Mouse (Mus musculus) midbrain, embryonic 11.5 days (tissue): ENCODE data around the gene Top1. TPM values are rescaled to one million over a fixed set of nuclear protein-coding genes. Genes with fewer than 3 reads are reported as not detected.
A peak's percentile ranks its signal among the peaks of the same experiment; 100 is the strongest.

Source experiments
- ATAC-seq: fragments of 200-750 bp; cut with Nextera tagmentation; 2 replicates; pipeline ENCODE4 v1.8.0; 2017; ENCODE audit warnings: moderate TSS enrichment, moderate library complexity; ENCODE audit not compliant: low FRiP score
- DNase-seq: peaks from one replicate; pipeline ENCODE4 v3.0.0; 2015; ENCODE audit warnings: low spot score; ENCODE audit errors: missing footprints
- H3K27ac ChIP-seq: fragments of 300-500 bp; sonication (generic); 2 replicates; pipeline ENCODE4 v1.5.1; 2014; ENCODE audit warnings: low read depth, low read length
- H3K27me3 ChIP-seq: fragments of 300-500 bp; sonication (generic); 2 replicates; pipeline ENCODE4 v1.6.1; 2014; ENCODE audit warnings: mild to moderate bottlenecking, low read length, moderate library complexity, mixed read lengths; ENCODE audit not compliant: control insufficient read depth, insufficient read depth
- H3K36me3 ChIP-seq: fragments of 300-500 bp; sonication (generic); 2 replicates; pipeline ENCODE4 v1.6.1; 2014; ENCODE audit warnings: mild to moderate bottlenecking, low read length, moderate library complexity, mixed read lengths; ENCODE audit not compliant: control insufficient read depth, insufficient read depth
- H3K4me1 ChIP-seq: fragments of 300-500 bp; sonication (generic); 2 replicates; pipeline ENCODE4 v1.6.1; 2014; ENCODE audit warnings: low read length; ENCODE audit not compliant: control insufficient read depth, insufficient read depth
- H3K4me2 ChIP-seq: fragments of 300-500 bp; sonication (generic); 2 replicates; pipeline ENCODE4 v1.6.1; 2014; ENCODE audit warnings: mild to moderate bottlenecking, moderate library complexity
- H3K4me3 ChIP-seq: fragments of 300-500 bp; sonication (generic); 2 replicates; pipeline ENCODE4 v1.5.1; 2014; ENCODE audit warnings: low read depth, low read length
- H3K9ac ChIP-seq: fragments of 300-500 bp; sonication (generic); 2 replicates; pipeline ENCODE4 v1.6.1; 2014; ENCODE audit warnings: low read length
- H3K9me3 ChIP-seq: fragments of 300-500 bp; sonication (generic); 2 replicates; pipeline ENCODE4 v1.6.1; 2016; ENCODE audit warnings: low read length; ENCODE audit not compliant: control insufficient read depth
- WGBS: fragments of 180-500 bp; shearing (Covaris S2); extraction: QIAGEN DNeasy Blood & Tissue Kit; methylation state at CpG from one replicate; pipeline ENCODE4 v1.1.7; 2014; 5-methylcytosine and 5-hydroxymethylcytosine counted together
- polyA plus RNA-seq: library from polyadenylated mRNA; unstranded; fragments of >200 nt; fragmentation: Nextera tagmentation; extraction: Ambion mirVana; gene quantifications from 2 replicates; pipeline ENCODE4 v1.2.1, GENCODE M21; 2014

Gene Top1
- 114 and 122 TPM in 2 replicates for polyA plus RNA-seq

- H3K9ac ChIP-seq = peak within 1 kb of the TSS; percentile 100
- H3K4me3 ChIP-seq = peak within 1 kb of the TSS; percentile 99
- 0% methylated on average over 50 of the region's 50 CpGs for WGBS
- H3K4me2 ChIP-seq = peak within 1 kb of the TSS; percentile 64
- H3K4me1 ChIP-seq = peaks cover 17% of the 10 kb centered on the region
- peak within 1 kb of the TSS; percentile 98 for H3K27ac ChIP-seq
- no peaks in the 10 kb centered on the region for H3K27me3 ChIP-seq
- ATAC-seq (peak; percentile 97), DNase-seq (peak; percentile 100)
- no peaks in the 10 kb centered on the region for H3K36me3 ChIP-seq
- no peaks in the 10 kb centered on the region for H3K9me3 ChIP-seq
Observed at GRCm38 (mm10) chr2:160645614-160646137, at the start of gene Top1. TSS of gene Top1 (plus strand) at chr2:160645888.

GRCm38 (mm10) chr2:160597582-160598281 is 48.0 kb upstream of the Top1 start:
- Histone ChIP-seq H3K4me1 (no peaks in the 10 kb centered on the region), H3K27ac (no peak overlapping the region), H3K4me3 (no peak overlapping the region), H3K4me2 (no peak overlapping the region), H3K36me3 (no peaks in the 10 kb centered on the region), H3K27me3 (no peaks in the 10 kb centered on the region), H3K9me3 (no peaks in the 10 kb centered on the region), H3K9ac (no peak overlapping the region)
- DNase-seq = peak; percentile 98
- 39% methylated on average over 12 of the region's 12 CpGs for WGBS
- ATAC-seq = peak; percentile 79

DNA sequence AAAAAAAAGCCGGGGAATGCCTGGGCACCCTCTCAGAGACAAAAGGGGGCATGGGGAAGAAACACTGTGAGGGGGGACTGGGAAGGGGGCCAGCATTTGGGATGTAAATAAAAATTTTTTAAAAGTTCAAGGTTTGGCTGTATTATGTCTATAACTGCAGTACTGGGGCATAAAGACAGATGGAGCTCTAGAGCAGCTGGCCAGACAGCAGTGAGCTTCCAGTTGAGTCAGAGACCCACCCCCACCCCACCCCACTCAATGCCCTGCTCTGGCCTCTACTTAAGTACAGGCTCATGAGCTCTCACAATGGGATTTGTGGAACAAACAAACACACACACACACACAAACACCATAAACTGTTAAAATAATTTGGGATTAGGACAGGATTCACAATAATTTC is 43.9 kb upstream of the Top1 start:
- no peaks in the 10 kb centered on the region for H3K4me1 ChIP-seq

DNA sequence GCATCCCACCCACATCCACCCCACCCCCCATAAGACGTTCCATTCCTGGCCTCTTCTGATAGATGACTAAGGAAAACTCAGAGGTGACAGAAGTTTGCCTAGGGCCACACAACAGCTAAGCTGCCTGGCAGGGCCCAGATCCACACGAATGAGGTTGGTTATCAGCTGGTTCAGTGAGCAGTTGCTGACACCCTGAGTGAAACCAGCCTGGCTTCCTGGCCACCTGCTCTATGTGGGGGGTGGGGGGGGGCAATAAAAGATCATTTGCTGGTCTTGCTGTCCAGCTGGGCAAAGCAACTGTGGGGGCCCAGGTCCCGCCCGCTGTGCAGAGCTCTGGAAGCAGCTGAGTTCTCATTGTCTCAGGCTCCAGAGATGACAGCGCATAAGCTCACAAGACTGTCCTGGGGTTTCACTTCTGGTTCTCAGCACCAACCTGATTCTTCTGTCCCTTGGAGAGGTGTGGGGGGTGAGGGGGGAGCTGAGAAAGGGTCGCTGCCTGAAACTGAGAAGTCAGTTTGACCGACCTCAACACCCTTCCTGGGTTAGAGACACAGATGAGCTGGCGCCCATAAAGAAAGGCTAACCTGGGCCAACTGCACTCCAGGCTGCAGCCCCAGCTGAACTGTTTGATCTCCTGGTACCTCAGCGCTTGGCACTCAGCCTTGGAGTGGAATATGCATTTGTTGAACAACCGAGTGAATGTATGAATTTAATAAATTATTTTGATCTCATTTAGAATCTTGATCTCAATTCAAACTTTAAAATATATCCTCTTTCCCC is 42.3 kb upstream of the Top1 start:
- H3K27me3 ChIP-seq = no peaks in the 10 kb centered on the region
- ATAC-seq (no peak), DNase-seq (peak; percentile 59)
- no peaks in the 10 kb centered on the region for H3K9me3 ChIP-seq
- H3K4me3 ChIP-seq = no peak overlapping the region
- 69% methylated on average over 10 of the region's 10 CpGs for WGBS
- H3K9ac ChIP-seq = no peak overlapping the region
- no peak overlapping the region for H3K27ac ChIP-seq
- no peaks in the 10 kb centered on the region for H3K36me3 ChIP-seq
- H3K4me1 ChIP-seq = no peaks in the 10 kb centered on the region
- H3K4me2 ChIP-seq = no peak overlapping the region

More for the DNA sequence above, 43.9 kb upstream of the Top1 start:
- 67% methylated on average over 1 of the region's 1 CpGs for WGBS
- H3K27me3 ChIP-seq = no peaks in the 10 kb centered on the region
- no peaks in the 10 kb centered on the region for H3K9me3 ChIP-seq
- ATAC-seq (no peak), DNase-seq (peak; percentile 92)
- no peak overlapping the region for H3K4me2 ChIP-seq
- no peaks in the 10 kb centered on the region for H3K36me3 ChIP-seq
- no peak overlapping the region for H3K4me3 ChIP-seq
- H3K27ac ChIP-seq = no peak overlapping the region
- H3K9ac ChIP-seq = no peak overlapping the region

GRCm38 (mm10) chr2:160610012-160610411 is 35.7 kb upstream of the Top1 start:
- ATAC-seq = no peak
- Histone ChIP-seq H3K27ac (no peak overlapping the region), H3K9ac (no peak overlapping the region), H3K36me3 (no peaks in the 10 kb centered on the region), H3K4me2 (no peak overlapping the region), H3K9me3 (no peaks in the 10 kb centered on the region), H3K4me3 (no peak overlapping the region), H3K4me1 (no peaks in the 10 kb centered on the region), H3K27me3 (no peaks in the 10 kb centered on the region)
- 81% methylated on average over 2 of the region's 2 CpGs for WGBS
- no peak for DNase-seq

- 82% methylated on average over 5 of the region's 5 CpGs for WGBS
Observed at GRCm38 (mm10) chr2:160613186-160613919, 32.3 kb upstream of the Top1 start.

GRCm38 (mm10) chr2:160617741-160618140 is 27.9 kb upstream of the Top1 start:
- Histone ChIP-seq H3K4me2 (no peak overlapping the region), H3K27ac (no peak overlapping the region), H3K4me3 (no peak overlapping the region), H3K9ac (no peak overlapping the region), H3K36me3 (no peaks in the 10 kb centered on the region), H3K4me1 (no peaks in the 10 kb centered on the region), H3K9me3 (no peaks in the 10 kb centered on the region), H3K27me3 (no peaks in the 10 kb centered on the region)
- DNase-seq (peak; percentile 56), ATAC-seq (no peak)
- 88% methylated on average over 6 of the region's 6 CpGs for WGBS

More at GRCm38 (mm10) chr2:160613186-160613919, 32.3 kb upstream of the Top1 start:
- Histone ChIP-seq H3K9me3 (no peaks in the 10 kb centered on the region), H3K4me3 (no peak overlapping the region), H3K4me1 (no peaks in the 10 kb centered on the region), H3K4me2 (no peak overlapping the region), H3K36me3 (no peaks in the 10 kb centered on the region), H3K9ac (no peak overlapping the region), H3K27ac (no peak overlapping the region), H3K27me3 (no peaks in the 10 kb centered on the region)
- no peak for ATAC-seq
- peak; percentile 62 for DNase-seq

GRCm38 (mm10) chr2:160618619-160619220 is 27.0 kb upstream of the Top1 start:
- Histone ChIP-seq H3K27ac (no peak overlapping the region), H3K36me3 (no peaks in the 10 kb centered on the region), H3K27me3 (no peaks in the 10 kb centered on the region), H3K4me2 (no peak overlapping the region), H3K4me3 (no peak overlapping the region), H3K9me3 (no peaks in the 10 kb centered on the region), H3K4me1 (no peaks in the 10 kb centered on the region), H3K9ac (no peak overlapping the region)
- WGBS = 68% methylated on average over 6 of the region's 6 CpGs
- DNase-seq = peak; percentile 84
- ATAC-seq = no peak
